Mouse (Mus musculus): ENCODE measurements around the gene Myo16.

Myo16 gene

GRCm38 (mm10) chr8:10562046-10562445 lies 408.3 kb downstream of the Myo16 start:
- DNase-seq: no peak

GRCm38 (mm10) chr8:10562636-10563035 lies 408.9 kb downstream of the Myo16 start:
- no peak for DNase-seq

DNA sequence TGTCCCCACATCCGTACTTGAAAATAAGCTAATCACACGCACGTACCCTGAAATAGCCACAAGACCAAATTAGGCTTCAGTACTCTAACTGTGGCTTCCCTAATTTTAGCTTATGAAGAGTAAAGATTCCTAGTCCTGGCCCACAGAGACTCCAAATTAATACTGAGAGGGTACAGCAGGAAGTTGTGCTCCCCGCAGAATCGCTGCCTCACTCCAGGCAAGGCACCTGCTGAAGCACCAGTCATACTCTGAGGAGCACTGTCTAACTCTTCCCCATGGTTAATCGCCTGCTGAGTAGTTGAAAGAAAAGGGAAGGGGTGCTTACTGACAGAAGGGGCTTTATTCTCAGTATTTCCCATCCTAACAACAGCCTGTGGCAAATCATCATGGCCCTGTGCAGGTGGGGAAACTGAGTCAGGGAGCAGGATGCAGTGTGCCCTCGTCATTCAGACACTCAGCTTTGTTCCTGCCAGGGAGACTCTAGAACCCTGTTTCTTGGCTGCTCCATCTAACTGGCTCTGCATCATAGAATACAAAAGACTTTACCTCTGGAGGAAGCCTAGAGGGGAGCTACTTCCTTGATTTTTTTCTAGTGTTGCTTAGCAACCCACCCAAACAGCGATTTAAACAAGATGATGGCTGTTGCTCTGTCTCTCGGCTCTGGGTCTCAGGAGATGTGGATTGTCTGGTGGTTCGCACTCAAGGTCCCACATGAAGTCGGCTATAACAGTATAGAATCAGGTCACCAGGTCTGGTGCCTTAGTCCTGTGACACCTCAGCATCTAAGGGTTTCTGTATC lies 411.7 kb downstream of the Myo16 start:
- DNase-seq: no peak

- no peak for DNase-seq
These were observed 414.7 kb downstream of the Myo16 start for GRCm38 (mm10) chr8:10568448-10568847.

GRCm38 (mm10) chr8:10574096-10574495 lies 420.4 kb downstream of the Myo16 start:
- peak; percentile 87 for DNase-seq

- DNase-seq: no peak
These were observed 421.5 kb downstream of the Myo16 start for GRCm38 (mm10) chr8:10575244-10575643.

DNA sequence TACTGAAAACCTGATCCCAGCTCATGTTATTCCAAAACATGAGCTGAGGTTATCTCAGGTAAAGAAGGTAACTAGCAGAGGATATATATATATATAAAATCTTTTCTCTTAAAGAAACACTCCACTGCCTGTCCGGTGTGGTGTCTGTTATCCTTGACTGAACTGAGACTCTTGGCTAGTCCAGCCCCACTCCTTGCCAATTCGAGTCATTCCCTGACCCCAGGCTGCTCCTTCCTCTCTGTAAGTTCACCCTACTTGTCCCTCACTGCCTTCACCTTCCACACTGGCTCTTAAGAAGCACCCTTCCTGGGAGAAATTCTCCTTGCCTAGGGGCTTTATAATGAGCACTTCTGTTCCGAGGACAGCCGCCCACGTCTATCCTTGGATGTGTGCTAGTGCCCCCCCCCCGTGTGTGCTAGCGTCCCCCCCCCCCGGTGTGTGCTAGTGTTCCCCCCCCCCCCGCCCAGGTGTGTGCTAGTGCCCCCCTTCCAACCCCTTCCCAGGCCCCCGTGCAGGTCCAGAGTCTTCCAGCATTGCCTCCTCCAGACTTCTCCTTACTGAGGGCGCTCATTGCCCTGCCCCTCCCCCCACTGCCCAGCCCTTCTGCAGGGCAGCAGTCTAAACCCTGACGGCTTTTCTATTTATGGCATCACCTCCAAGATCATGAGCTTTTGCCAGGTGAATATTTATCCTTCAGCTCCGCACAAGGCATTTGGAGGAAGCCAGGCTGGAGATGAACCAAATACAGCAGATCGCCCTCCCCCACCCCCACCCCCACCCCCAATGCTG lies 433.4 kb downstream of the Myo16 start:
- DNase-seq: peak; percentile 23

GRCm38 (mm10) chr8:10589422-10589933 lies 435.8 kb downstream of the Myo16 start:
- DNase-seq: no peak

- DNase-seq: no peak
These were observed 439.2 kb downstream of the Myo16 start for GRCm38 (mm10) chr8:10592917-10593316.

GRCm38 (mm10) chr8:10596353-10596752 lies 442.6 kb downstream of the Myo16 start:
- no peak for DNase-seq

DNA sequence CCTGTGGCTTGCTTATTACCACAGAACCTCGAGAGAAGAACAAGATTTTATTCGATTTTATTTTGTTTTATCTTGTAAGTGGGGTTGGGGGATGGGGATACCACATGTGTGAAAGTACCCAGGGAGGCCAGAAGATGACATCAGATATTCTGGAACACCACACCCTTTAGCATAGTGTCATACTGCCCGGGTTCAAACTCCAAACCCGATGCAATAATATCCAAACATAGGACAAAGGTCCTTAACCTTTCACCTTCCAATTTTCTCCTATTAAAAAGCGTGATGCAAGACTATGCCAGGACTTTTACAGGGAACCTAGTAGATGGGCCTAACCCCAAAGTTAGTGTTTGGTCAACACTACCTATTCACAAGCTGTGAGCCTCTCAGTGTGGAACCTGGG lies 443.9 kb downstream of the Myo16 start:
- DNase-seq: no peak

- no peak for DNase-seq
These were observed 445.2 kb downstream of the Myo16 start for GRCm38 (mm10) chr8:10598889-10599288.

DNA sequence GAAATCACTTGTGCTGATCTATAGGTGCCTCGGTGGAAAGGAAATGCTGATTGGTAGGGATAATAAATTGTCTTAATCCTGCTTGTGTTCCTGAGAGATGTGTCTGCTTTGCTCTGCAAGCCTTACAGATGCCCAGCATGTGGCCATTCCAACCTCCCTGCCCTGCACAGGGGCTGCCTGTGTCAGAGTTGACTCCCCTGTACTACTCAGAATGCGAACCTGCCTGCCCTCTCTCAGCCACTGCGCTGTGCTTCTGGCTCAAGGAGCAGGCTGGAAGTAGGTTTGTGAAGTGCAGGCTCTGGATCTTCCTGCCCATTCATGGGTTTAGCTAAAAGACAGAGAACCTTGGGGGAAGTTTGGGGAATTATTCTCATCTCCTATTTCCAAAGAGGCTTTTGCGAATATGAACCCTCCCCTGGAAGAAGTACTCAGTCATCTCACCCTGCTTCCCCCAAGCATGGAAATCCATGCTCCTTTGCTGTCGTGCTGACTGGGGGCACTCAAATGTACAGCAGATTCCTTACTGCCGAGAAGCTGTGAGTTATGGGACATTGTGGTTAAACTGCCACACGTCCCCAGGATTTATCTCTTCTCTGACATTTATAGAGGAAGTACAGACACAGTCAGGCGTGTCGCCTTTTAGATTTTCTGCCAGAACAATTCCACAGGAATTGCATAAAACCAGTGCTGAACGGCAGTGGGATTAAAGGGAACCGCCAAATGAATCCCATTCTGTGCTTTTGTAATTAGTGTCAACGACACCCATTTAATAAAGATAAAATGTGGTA lies 452.5 kb downstream of the Myo16 start:
- no peak for DNase-seq

- no peak for DNase-seq
These were observed 453.1 kb downstream of the Myo16 start for GRCm38 (mm10) chr8:10606816-10607209.

DNA sequence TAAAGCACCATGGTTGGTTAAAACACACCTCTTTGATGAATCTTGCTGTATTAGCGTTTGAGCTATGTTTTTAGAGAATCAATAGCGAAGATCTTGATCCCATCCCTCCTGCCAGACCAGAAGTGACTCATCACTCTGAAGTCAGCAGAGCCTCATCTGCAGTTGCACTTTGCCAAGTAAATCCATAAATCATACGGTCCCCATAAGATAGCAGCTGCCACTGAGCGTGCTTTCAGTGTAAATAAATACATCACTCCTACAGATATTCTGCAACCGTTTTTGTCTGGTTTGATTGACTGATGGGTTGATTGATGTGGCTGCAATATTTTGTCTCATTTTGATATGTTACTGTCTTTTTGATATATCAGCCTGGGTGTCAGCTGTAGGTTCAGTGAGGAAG lies 457.9 kb downstream of the Myo16 start:
- no peak for DNase-seq

DNA sequence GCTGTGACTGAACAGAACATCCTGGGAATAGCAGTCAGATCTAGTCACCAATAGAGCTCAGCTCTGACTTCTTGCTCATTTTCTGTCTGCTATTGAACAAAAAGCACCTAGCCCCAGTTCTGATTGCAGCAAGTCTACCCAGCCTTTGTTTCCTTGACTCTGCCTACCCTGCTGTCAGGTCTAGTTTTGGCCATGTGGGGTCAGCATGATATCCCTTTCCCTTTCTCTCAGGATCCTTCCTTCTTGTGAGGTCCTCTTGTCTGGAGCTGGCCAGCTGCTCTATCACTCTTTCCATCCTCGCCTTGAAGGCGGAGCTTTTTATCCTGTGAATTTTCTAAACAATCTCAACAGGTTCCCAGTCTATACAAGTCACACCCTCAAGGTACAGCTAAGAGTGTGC lies 459.7 kb downstream of the Myo16 start:
- no peak for DNase-seq

DNA sequence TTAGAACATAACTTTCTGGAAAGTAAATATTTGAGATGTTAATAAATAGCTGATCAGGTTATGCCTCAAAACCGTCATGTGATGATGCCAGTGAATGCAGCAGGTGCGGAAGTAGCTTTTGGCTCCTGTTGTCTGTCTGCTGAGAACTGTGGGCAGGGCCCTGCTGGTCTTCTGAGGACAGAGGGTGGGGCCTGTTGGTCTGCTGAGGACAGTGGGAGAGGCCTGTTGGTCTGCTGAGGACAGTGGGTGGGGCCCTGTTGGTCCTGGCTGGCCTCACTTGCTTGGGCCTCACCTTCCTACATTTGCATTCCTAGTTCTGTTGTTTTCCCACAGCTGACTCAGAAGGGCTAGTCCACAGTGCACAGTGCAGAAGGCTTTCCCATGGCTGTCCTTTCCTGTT lies 466.0 kb downstream of the Myo16 start:
- no peak for DNase-seq

DNA sequence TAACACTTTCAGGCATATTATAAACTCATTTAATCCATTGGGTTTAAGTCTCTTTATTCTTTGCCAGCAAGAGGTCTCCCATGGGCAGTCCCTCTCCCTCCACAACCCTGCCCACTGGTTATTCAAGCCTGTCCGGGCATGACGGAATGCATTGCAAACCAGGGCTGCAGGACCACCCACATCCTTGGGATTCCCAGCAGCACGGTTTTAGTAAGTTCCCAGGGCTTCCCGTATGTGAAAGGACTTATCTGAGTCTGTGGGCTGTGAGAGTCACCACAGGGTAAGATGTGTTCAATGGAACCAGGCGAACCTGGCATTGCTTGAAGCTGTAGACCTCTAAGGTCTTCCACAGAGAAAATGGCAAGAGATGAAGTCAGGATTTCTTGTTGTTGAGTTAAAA lies 471.6 kb downstream of the Myo16 start:
- no peak for DNase-seq

DNA sequence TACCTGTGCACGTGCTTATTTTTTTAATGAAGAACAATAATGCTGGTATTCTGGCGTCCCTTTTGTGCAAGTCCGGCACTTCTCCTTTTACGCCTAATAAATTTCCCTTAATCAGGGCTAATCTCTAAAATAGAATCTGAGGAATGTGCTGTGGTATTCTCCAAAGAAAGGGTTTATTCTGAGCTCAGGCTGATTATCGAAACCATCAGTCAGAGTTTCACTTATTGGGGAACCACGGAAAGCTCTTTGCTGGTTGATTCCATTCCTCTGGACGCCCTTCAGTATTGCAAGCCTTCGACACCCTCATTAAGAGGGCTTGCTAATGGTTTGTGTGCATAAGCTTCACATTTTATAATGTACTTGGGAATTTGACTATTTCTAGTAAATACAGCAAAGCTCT lies 475.0 kb downstream of the Myo16 start:
- DNase-seq: no peak

DNA sequence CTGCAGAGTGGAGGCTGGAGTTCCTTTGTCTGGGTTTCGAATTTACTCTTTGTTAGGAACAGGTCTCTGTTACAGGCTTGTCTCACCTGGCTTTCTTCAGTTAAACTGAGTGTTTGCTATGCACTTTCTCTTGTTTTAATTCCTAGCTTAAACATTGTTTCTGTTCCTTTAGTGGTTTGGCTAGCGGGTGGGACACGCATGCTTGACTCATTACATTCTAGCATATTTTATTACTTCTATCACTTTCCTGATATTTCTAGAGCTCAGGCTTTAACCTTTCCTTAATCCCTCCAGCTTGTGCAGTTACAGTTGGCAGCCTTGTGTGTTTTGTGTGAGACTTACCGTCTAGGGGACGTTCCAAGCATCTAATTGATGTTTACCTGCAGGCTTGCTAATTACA lies 476.2 kb downstream of the Myo16 start:
- DNase-seq: no peak

DNA sequence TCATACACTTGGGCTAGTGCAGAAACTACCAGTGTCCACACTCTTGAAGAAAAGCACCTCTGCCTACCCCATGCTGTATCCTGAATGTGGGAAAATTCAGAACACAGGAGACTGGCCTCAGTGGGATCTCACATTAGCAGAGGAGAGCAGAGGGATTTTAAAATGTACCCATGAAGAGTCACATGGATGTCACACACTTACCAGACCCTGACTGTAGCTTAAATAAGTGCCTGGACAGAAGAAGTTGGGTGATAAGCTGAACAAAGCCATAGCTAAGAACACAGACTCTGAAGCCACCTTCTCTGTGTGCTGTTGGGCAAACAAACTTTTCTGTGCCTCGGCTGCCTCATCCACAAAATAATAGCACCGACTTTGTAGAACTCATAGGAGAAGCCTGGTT lies 477.3 kb downstream of the Myo16 start:
- no peak for DNase-seq

DNA sequence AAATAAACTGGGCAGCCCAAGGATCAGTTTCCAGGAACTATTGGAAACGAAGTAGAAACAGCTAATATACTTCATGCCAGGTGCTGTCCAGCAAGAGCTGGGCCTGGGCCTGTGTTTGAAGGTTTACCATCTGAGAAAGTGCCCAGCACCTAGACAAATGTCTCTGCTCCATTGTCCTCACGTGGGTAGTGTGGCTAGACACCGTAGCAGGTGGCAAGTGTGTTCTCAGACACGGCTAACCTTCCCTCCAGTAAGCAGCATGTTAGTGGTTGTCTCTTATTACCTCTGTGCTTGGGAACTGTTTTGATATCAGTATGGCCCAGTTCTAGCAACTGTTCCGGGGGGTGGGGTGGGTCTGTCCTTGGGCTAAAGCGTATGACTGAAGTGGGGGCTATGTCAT lies 478.9 kb downstream of the Myo16 start:
- no peak for DNase-seq

Data from right cerebral cortex, postnatal 4 days (tissue).